Comparison of ENCODE assay signal across 8 mouse cellular contexts in the genomic region with DNA sequence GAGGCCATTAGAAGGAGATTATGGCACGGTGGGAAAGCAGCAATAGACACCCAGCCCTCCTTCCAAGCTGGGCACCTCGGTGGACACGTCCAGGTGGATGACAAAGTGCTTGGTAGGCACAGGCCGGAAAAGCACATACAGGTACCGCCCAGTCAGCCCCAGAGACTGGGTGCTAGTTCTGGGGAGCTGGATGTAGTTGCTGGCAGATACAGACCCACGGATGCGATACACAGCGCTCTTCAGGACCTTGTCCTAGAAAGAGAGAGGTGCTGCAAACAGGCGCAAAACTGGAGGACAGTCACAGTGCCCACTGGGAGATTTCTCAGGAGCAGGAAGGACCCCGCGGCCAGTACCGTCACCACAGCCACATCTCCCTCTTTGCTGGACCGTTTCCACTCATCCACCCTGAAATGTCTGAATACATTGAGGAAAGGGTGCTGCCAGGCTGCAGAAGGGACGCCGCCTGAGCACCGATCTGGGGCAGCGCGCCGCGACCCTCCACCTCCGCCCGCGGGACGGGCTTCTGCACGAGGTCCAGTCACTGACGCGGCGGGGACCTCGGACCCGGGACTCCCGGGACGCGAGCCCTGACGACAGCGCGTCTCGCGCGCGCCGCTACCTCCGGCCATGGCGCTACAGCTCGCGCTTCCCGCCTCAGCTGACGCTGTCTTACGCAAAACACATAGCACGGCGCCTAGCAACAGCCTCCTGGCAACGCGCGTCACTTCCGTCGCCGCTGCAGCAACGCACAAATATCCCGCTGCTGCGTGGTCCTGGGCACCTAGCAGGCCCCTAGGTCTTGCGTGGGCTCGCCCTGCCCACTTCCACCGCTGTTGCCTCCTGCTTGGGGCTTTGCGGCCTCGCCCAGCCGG. TPM values are rescaled to one million over a fixed set of nuclear protein-coding genes. Genes with fewer than 3 reads are reported as not detected.
DNase-seq lines count a peak whose midpoint lies in the region; ATAC-seq lines count a peak whose summit lies in the region.

A gene (minus strand): TSS at position 670 of the 872 bp plus-strand sequence.

- peak within 1 kb of the TSS; percentile 95 for H3K4me2 ChIP-seq in intestine, embryonic 15.5 days (replicated peaks)

- peak; percentile 91 for DNase-seq in adrenal gland, adult 8-10 months
- peak; percentile 90 for DNase-seq in embryo, embryonic 11.5 days (ENCODE audit: low read depth, low spot score)
- DNase-seq in gastrocnemius, postnatal 36 days: peak; percentile 80 to 83
- peak; percentile 94 for DNase-seq in left cerebral cortex, postnatal 14 days (ENCODE audit: low spot score in 2 of 2)
- DNase-seq in right cerebral cortex, postnatal 14 days: peak; percentile 91
- peak; percentile 87 for DNase-seq in urinary bladder, postnatal 25 days (ENCODE audit: low spot score)

- peak; percentile 94 for ATAC-seq in intestine, embryonic 15.5 days
- ATAC-seq in megakaryocyte-erythroid progenitor cell, adult 5-6 weeks (replicated peaks; ENCODE audit: low FRiP score, low TSS enrichment, poor library complexity, severe bottlenecking): peak; percentile 93

- H3K36me3 ChIP-seq in intestine, embryonic 15.5 days: no peaks in the 10 kb centered on the region

- peaks cover 19% of the 10 kb centered on the region for H3K4me1 ChIP-seq in intestine, embryonic 15.5 days (replicated peaks)

- intact Hi-C loops in gastrocnemius, postnatal 36 days (cut with DNase I): no loop called here
- intact Hi-C loops in left cerebral cortex, postnatal 14 days (cut with DNase I): no loop called here

- peak within 1 kb of the TSS; percentile 77 for H3K9ac ChIP-seq in intestine, embryonic 15.5 days

- WGBS in intestine, embryonic 15.5 days: 2% methylated on average over 65 of the region's 65 CpGs

- no peaks in the 10 kb centered on the region for H3K9me3 ChIP-seq in intestine, embryonic 15.5 days

- H3K27ac ChIP-seq in intestine, embryonic 15.5 days: peak within 1 kb of the TSS; percentile 81

- H3K27me3 ChIP-seq in intestine, embryonic 15.5 days (replicated peaks): no peaks in the 10 kb centered on the region

- peak within 1 kb of the TSS; percentile 69 for H3K4me3 ChIP-seq in intestine, embryonic 15.5 days (replicated peaks)

RNA-seq across cellular contexts. Expression of the gene that starts here (rescaled TPM):
- total RNA-seq in adrenal gland, adult 8-10 months (2022): 10 to 100 TPM; 14.7 to 41.8 (median 22.9) TPM
- total RNA-seq in gastrocnemius, postnatal 36 days (2021): 1 to 10 TPM in 1 of 2 experiments, under 1 TPM in 1; 0.39 to 1.6 TPM
- polyA plus RNA-seq in intestine, embryonic 15.5 days (2015; fragmentation: Nextera tagmentation; extraction: Ambion mirVana): 14.0 and 18.7 TPM in 2 replicates
- 10 to 100 TPM; 34.2 to 37.9 TPM for total RNA-seq in left cerebral cortex, postnatal 14 days (2021)
- 43.3 and 47.4 TPM in 2 replicates for total RNA-seq in megakaryocyte-erythroid progenitor cell, adult 5-6 weeks (2014; fragmentation: Nextera tagmentation)
- total RNA-seq in megakaryocyte-erythroid progenitor cell, adult 5-6 weeks (2017): 4.6 and 10.0 TPM in 2 replicates

Comparison
In these comparisons a context has a peak if more than half of its experiments do, and no peak if none do; other contexts are left out.
1. Peak in every context shown above with its lines: DNase-seq, ATAC-seq, H3K4me3 ChIP-seq and H3K27ac ChIP-seq.